Mouse (Mus musculus) liver, embryonic 16.5 days (tissue): ENCODE data around the gene Etfa. TPM values are rescaled to one million over a fixed set of nuclear protein-coding genes. Genes with fewer than 3 reads are reported as not detected.

ENCODE experiments used
- ATAC-seq: fragments of 200-750 bp; cut with Nextera tagmentation; 2 replicates; pipeline ENCODE4 v1.8.0; 2017; ENCODE audit warnings: low read depth, mild to moderate bottlenecking, moderate number of reproducible peaks, moderate library complexity
- H3K27ac ChIP-seq: fragments of 300-500 bp; sonication (generic); 2 replicates; pipeline ENCODE4 v1.5.1; 2014; ENCODE audit warnings: mild to moderate bottlenecking, low read length
- H3K27me3 ChIP-seq: fragments of 300-500 bp; sonication (generic); 2 replicates; pipeline ENCODE4 v1.6.1; 2014; ENCODE audit warnings: low read depth, low read length, mixed read lengths; ENCODE audit not compliant: control insufficient read depth, insufficient read depth
- H3K36me3 ChIP-seq: fragments of 300-500 bp; sonication (generic); 2 replicates; pipeline ENCODE4 v1.6.1; 2014; ENCODE audit warnings: mild to moderate bottlenecking; ENCODE audit not compliant: control insufficient read depth, insufficient read depth
- H3K4me1 ChIP-seq: fragments of 300-500 bp; sonication (generic); 2 replicates; pipeline ENCODE4 v1.6.1; 2014; ENCODE audit warnings: low read depth, low read length, mixed read lengths; ENCODE audit not compliant: control insufficient read depth
- H3K4me2 ChIP-seq: fragments of 300-500 bp; sonication (generic); 2 replicates; pipeline ENCODE4 v1.6.1; 2014; ENCODE audit warnings: low read depth, low read length, mixed read lengths
- H3K4me3 ChIP-seq: fragments of 300-500 bp; sonication (generic); 2 replicates; pipeline ENCODE4 v1.5.1; 2014; ENCODE audit warnings: low read depth, mild to moderate bottlenecking, low read length
- H3K9ac ChIP-seq: fragments of 300-500 bp; sonication (generic); 2 replicates; pipeline ENCODE4 v1.6.1; 2014; ENCODE audit warnings: low read depth, low read length
- H3K9me3 ChIP-seq: fragments of 300-500 bp; sonication (generic); replicated peaks from 2 replicates; pipeline ENCODE4 v1.6.1; 2016; ENCODE audit warnings: low read length; ENCODE audit not compliant: control insufficient read depth
- WGBS: fragments of 180-500 bp; shearing (Covaris S2); extraction: QIAGEN DNeasy Blood & Tissue Kit; methylation state at CpG from one replicate; pipeline ENCODE4 v1.1.7; 2014; ENCODE audit not compliant: insufficient replicate concordance; 5-methylcytosine and 5-hydroxymethylcytosine counted together
- polyA plus RNA-seq: library from polyadenylated mRNA; unstranded; fragments of >200 nt; fragmentation: Nextera tagmentation; extraction: Ambion mirVana; gene quantifications from 2 replicates; pipeline ENCODE4 v1.2.1, GENCODE M21; 2015

The Etfa gene
- polyA plus RNA-seq, 1 experiment from 2014 or later, result 247 TPM

DNA sequence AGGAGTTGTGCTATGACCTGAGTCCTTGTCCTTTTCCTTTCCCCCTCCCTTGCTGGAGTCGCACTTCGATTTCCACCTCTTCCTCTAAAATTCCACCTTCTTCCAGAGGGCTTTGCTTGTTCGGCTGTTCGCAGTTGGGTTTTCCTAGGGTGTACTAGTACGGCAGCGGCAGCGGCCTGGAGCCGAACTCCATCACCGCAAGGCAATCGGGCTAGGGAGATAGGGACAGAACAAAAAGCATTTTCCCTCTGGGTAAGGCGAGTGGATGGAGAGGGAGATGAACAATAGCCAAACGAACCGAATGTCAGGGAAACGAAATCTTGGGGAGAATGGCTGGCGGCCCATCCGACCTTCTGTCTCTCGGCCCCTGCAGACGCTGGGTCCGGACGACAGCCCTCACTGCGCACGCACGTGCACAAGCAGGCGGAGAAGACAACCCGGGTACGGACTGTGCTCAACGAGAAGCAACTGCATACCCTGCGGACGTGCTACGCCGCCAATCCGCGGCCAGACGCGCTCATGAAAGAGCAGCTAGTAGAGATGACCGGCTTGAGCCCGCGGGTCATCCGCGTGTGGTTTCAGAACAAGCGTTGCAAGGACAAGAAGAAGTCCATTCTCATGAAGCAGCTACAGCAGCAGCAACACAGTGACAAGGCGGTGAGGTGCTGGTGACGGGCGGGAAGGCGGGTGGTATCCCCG lies 31.8 kb upstream of the Etfa start:
- ATAC-seq, result no peak
- no peaks in the 10 kb centered on the region for H3K36me3 ChIP-seq
- under 1% methylated on average over 46 of the region's 46 CpGs for WGBS
- peaks cover 95% of the 10 kb centered on the region for H3K27me3 ChIP-seq
- no peak overlapping the region for H3K27ac ChIP-seq
- peak overlapping the region; percentile 21 for H3K4me3 ChIP-seq
- H3K9me3 ChIP-seq, result peaks cover 3% of the 10 kb centered on the region
- H3K9ac ChIP-seq, result no peak overlapping the region
- peaks cover 21% of the 10 kb centered on the region for H3K4me1 ChIP-seq
- H3K4me2 ChIP-seq, result no peak overlapping the region

DNA sequence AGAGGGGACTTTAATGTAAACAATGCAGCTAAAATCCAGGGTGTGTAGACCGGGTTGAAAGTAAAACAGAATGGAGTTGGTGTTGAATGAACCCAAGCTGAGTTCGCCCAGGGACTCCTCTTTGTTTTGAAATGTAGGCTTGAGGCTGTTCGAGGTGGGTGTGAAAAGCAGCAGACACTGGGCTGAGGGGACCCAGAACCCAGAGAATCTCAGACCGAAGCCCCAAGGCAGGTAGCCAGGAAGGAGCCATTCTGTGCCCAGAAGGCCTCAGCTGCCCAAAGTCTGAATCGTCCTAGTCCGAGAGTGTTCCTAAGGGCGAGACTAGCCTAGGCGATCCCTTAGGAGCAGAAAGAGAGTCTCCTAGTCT lies 31.3 kb upstream of the Etfa start:
- Histone ChIP-seq H3K4me2 (no peak overlapping the region), H3K9me3 (peaks cover 3% of the 10 kb centered on the region), H3K27ac (no peak overlapping the region), H3K9ac (no peak overlapping the region), H3K27me3 (peaks cover 95% of the 10 kb centered on the region), H3K4me3 (no peak overlapping the region), H3K4me1 (peaks cover 21% of the 10 kb centered on the region), H3K36me3 (no peaks in the 10 kb centered on the region)
- WGBS, result 13% methylated on average over 8 of the region's 8 CpGs
- ATAC-seq, result no peak

DNA sequence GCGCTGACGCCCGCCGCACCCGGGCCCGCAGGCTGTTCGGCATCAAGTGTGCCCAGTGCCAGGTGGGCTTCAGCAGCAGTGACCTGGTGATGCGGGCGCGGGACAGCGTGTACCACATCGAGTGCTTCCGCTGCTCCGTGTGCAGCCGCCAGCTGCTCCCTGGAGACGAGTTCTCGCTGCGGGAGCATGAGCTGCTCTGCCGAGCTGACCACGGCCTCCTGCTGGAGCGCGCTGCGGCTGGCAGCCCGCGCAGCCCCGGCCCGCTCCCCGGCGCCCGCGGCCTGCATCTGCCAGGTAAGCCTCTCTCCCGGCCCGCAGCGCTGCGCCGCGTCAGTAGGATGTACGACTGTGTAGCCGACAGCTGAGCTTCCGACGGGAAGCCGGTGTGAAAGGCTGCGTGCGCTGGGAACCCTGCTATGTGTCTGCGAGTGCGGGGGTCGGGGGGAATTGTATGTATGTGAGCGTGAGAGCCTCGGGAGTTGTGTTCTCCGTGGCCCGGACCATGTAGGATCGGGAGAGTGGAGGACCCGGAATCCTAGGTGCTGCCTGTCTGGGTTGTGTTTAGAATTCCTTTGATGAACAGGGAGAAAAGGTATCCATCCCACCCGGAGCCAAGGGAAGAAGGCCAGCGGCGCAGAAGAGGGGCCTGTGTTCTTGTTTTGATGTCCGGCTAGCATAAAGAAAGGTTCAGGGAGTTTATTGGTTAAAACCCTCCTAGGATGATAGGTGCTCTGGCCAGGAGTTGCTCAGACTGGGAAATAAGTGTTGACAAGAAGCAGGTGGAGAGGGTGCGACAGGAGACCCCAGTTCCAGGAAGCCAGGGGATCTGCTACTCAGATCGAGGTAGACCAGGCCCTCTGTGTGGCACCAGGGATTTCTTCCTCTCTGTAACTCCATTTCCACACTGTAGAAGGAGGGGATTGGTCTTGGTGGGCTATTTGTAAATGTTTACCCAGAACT lies 30.6 kb upstream of the Etfa start:
- peaks cover 21% of the 10 kb centered on the region for H3K4me1 ChIP-seq
- WGBS, result 3% methylated on average over 59 of the region's 59 CpGs
- no peak for ATAC-seq

DNA sequence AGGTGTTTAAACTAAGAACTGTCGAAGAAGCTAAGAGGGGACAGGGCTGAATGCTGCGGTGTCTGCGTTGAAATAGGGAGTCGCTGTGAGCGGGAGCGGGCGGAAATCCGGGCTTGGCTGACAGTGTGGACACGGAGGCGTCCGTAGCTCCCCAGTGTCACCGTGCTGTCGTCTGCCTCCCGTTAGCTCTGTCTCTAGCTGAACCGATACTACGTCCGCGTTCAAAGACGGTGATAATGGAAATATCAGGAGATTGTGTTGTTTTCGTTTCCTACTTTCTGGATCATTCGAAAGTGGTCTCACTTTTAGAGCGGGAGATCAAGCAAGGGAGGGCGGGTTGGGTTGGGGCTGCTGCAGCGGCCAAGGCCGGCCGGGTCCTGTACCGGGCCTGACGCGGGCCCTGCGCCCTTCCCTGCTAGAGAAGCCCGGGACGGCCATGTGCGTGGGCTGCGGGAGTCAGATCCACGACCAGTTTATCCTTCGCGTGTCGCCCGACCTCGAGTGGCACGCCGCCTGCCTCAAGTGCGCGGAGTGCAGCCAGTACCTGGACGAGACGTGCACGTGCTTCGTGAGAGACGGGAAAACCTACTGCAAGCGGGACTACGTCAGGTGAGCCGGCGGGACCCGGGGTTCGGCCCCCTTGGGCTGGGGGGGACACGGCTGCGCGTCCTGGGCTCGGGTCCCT lies 29.8 kb upstream of the Etfa start:
- H3K4me3 ChIP-seq, result peak overlapping the region; percentile 29
- H3K27ac ChIP-seq, result no peak overlapping the region
- peaks cover 100% of the 10 kb centered on the region for H3K27me3 ChIP-seq
- peaks cover 3% of the 10 kb centered on the region for H3K9me3 ChIP-seq
- H3K9ac ChIP-seq, result no peak overlapping the region
- no peaks in the 10 kb centered on the region for H3K36me3 ChIP-seq
- H3K4me1 ChIP-seq, result peaks cover 21% of the 10 kb centered on the region
- no peak for ATAC-seq
- H3K4me2 ChIP-seq, result peak overlapping the region; percentile 41
- WGBS, result 1% methylated on average over 58 of the region's 59 CpGs

More for the DNA sequence above, 30.6 kb upstream of the Etfa start:
- no peak overlapping the region for H3K9ac ChIP-seq
- H3K36me3 ChIP-seq, result no peaks in the 10 kb centered on the region
- H3K9me3 ChIP-seq, result peaks cover 3% of the 10 kb centered on the region
- peaks cover 96% of the 10 kb centered on the region for H3K27me3 ChIP-seq
- H3K27ac ChIP-seq, result no peak overlapping the region
- H3K4me2 ChIP-seq, result peak overlapping the region; percentile 41; the same call in 1 of the 2 replicates
- H3K4me3 ChIP-seq, result peak overlapping the region; percentile 29; the same call in 1 of the 2 replicates

DNA sequence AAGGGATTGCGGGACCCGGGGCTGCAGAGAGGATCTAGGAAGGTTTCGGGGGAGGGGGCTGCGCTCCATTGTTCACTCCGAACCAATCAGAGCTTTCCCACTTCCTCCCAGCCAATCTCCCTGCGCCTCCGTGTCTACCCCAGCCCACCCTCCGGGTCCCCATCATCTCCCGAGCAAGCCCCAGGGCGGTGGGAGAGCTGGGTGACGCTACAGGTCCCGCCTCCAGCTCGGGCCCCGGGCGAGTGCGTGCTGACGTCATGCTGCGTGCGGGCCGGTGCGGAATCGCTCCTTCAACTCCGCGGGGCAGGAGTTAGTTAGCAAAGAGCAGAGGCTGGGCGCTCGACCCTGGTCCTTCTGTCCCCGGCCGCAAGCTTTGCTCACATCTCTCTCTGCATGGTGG lies 28.8 kb upstream of the Etfa start:
- no peaks in the 10 kb centered on the region for H3K36me3 ChIP-seq
- peaks cover 14% of the 10 kb centered on the region for H3K4me1 ChIP-seq
- no peak overlapping the region for H3K27ac ChIP-seq
- H3K9ac ChIP-seq, result no peak overlapping the region
- H3K4me2 ChIP-seq, result peak overlapping the region; percentile 54
- ATAC-seq, result no peak
- no peaks in the 10 kb centered on the region for H3K9me3 ChIP-seq
- peak overlapping the region; percentile 47 for H3K4me3 ChIP-seq
- under 1% methylated on average over 28 of the region's 28 CpGs for WGBS
- peaks cover 98% of the 10 kb centered on the region for H3K27me3 ChIP-seq

DNA sequence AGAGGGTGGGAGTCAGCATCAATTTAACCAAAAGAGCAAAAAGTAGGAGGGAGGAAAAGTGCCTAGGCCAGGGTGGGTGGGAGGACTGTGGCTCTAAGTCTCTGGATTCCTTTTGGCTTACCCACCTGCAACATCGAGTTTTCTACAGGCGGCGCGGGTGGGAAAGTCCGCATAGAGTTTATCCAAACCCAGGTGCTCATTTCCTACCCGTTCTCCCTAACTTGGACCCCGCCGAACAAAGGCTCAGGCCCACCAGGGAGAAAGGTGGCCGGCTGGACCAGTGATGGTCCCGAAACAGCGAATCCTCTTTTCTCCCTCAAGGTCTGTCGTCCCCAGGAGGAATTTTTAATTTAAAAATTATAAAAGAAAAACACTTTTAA lies 28.3 kb upstream of the Etfa start:
- H3K9ac ChIP-seq, result no peak overlapping the region
- WGBS, result 3% methylated on average over 12 of the region's 12 CpGs
- H3K36me3 ChIP-seq, result no peaks in the 10 kb centered on the region
- no peaks in the 10 kb centered on the region for H3K9me3 ChIP-seq
- peak overlapping the region; percentile 54 for H3K4me2 ChIP-seq
- ATAC-seq, result no peak
- peaks cover 93% of the 10 kb centered on the region for H3K27me3 ChIP-seq
- no peak overlapping the region for H3K27ac ChIP-seq
- H3K4me1 ChIP-seq, result peaks cover 12% of the 10 kb centered on the region
- H3K4me3 ChIP-seq, result peak overlapping the region; percentile 47

DNA sequence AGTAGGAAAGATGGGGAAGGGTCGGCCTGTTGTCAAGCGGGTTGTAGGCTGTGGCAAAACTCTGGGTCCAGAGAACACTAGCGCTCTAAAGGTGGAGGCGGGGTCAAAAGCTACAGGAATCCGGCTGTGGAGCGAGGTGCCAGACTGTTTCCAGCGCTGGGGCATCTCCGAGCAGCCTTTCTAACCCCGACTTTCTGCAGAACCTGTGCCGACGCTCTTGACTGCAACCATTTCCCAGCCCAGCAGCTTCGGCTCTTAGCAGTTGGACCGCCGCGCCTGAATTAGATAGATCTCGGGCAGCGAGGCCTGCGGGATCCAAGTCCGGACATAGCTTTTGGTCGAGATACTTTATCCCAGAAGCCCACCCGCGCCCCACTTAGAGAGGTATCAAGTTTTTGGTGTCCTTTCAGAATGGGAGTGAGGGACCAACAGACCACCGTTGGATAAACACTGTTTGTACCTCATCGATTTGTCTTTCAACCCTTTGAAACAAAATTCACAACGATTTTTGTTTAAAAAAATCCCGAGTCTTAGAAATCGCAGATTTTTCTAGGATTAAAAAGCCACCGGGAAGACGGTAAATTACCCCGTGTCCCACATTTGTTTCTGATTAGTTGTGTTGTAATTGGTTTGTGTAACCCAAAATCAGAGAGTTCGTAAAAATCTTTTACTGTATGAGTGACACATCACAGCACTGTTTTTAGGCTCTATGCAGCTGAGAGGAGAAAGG lies 27.8 kb upstream of the Etfa start:
- no peaks in the 10 kb centered on the region for H3K9me3 ChIP-seq
- peaks cover 87% of the 10 kb centered on the region for H3K27me3 ChIP-seq
- WGBS, result 2% methylated on average over 31 of the region's 31 CpGs
- no peak overlapping the region for H3K9ac ChIP-seq
- H3K36me3 ChIP-seq, result no peaks in the 10 kb centered on the region
- H3K4me2 ChIP-seq, result no peak overlapping the region
- no peak for ATAC-seq
- H3K27ac ChIP-seq, result no peak overlapping the region
- H3K4me1 ChIP-seq, result peaks cover 11% of the 10 kb centered on the region
- H3K4me3 ChIP-seq, result no peak overlapping the region

DNA sequence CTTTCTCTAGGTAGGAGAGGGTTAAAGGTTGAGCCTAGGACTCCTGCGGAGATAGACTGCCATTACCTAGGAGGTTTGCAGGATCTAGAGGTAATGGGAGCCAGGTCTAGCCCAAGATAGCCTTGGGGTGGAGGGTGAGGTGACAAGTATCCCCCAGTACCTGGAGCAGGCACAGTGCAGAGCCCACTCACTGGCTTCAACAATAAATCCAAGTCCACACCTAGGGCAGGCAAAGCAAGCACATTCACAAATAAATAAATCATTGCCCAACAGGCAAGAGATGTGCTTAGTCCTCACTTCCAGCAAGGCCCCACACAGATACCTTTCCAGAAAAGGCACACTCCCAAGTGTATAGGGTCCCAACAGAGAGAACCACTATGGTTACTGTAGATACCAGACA lies 27.0 kb upstream of the Etfa start:
- Histone ChIP-seq H3K9me3 (no peaks in the 10 kb centered on the region), H3K27ac (no peak overlapping the region), H3K36me3 (no peaks in the 10 kb centered on the region), H3K4me2 (no peak overlapping the region), H3K4me3 (no peak overlapping the region), H3K9ac (no peak overlapping the region), H3K27me3 (peaks cover 79% of the 10 kb centered on the region), H3K4me1 (peaks cover 11% of the 10 kb centered on the region)
- 4% methylated on average over 1 of the region's 1 CpGs for WGBS
- no peak for ATAC-seq
